Mouse (Mus musculus) gastrocnemius, postnatal 36 days (tissue): Measurements from ENCODE around the gene 1810013L24Rik. TPM values are rescaled to one million over a fixed set of nuclear protein-coding genes. Genes with fewer than 3 reads are reported as not detected.

ENCODE experiments used
- DNase-seq, 2 experiments: peaks; one replicate each; pipeline ENCODE4 v3.0.0; 2022
- intact Hi-C: fragments of 180-260 bp; cut with DNase I; formaldehyde crosslinking; loops from one replicate; pipeline ENCODE4 v1.15.1; 2025
- long read RNA-seq, 2 experiments: library from polyadenylated mRNA; stranded (forward); transcript quantifications; one replicate each; pipeline ENCODE4 v2.0.0; 2021
- total RNA-seq, 2 experiments: library from RNA; stranded (reverse); gene quantifications; 2 replicates each; pipeline ENCODE4 v1.2.3; 2021

Gene 1810013L24Rik
- total RNA-seq: 10 to 100 TPM; 79.2 to 94.8 TPM
- long read RNA-seq, experiment 1, full-length matches to known transcripts: 1 of 21 reads
- long read RNA-seq, experiment 1, partial matches to known transcripts: 3 of 21 reads
- long read RNA-seq, experiment 1, other reads (novel, unspliced or antisense): 17 of 21 reads
- long read RNA-seq, experiment 2, full-length matches to known transcripts: 4 of 24 reads
- long read RNA-seq, experiment 2, partial matches to known transcripts: 2 of 24 reads
- long read RNA-seq, experiment 2, other reads (novel, unspliced or antisense): 18 of 24 reads

- peak; percentile 95 to 96 for DNase-seq
- intact Hi-C loops: loop anchor here (2.0 kb wide), 1 partner anchor 35 kb away; no protein-coding TSS in a partner anchor
These were observed at the start of gene 1810013L24Rik for GRCm38 (mm10) chr16:8829564-8830359. 1810013L24Rik (plus strand) TSS chr16:8830100.

GRCm38 (mm10) chr16:8780187-8780586 is 49.7 kb upstream of the 1810013L24Rik start:
- DNase-seq: no peak
- intact Hi-C loops: no loop called here

- intact Hi-C loops: no loop called here
- no peak for DNase-seq
These were observed 48.7 kb upstream of the 1810013L24Rik start for GRCm38 (mm10) chr16:8781191-8781590.

GRCm38 (mm10) chr16:8781660-8782059 is 48.2 kb upstream of the 1810013L24Rik start:
- intact Hi-C loops: no loop called here

GRCm38 (mm10) chr16:8783198-8783913 is 46.5 kb upstream of the 1810013L24Rik start:
- intact Hi-C loops: no loop called here
- DNase-seq: no peak

More at GRCm38 (mm10) chr16:8781660-8782059, 48.2 kb upstream of the 1810013L24Rik start:
- no peak for DNase-seq

GRCm38 (mm10) chr16:8784753-8785152 is 45.1 kb upstream of the 1810013L24Rik start:
- peak in 1 of 2 experiments; percentile 19 for DNase-seq
- intact Hi-C loops: no loop called here

- intact Hi-C loops: no loop called here
These were observed 39.0 kb upstream of the 1810013L24Rik start for GRCm38 (mm10) chr16:8790886-8791285.

GRCm38 (mm10) chr16:8791949-8792557 is 37.8 kb upstream of the 1810013L24Rik start, which contains the start of gene Usp7:
Usp7 (minus strand) TSS chr16:8792308.
- intact Hi-C loops: no loop called here

More at GRCm38 (mm10) chr16:8790886-8791285, 39.0 kb upstream of the 1810013L24Rik start:
- no peak for DNase-seq

GRCm38 (mm10) chr16:8794952-8795351 is 34.9 kb upstream of the 1810013L24Rik start:
- DNase-seq: no peak
- intact Hi-C loops: no loop called here

More at GRCm38 (mm10) chr16:8791949-8792557, 37.8 kb upstream of the 1810013L24Rik start, which contains the start of gene Usp7:
- no peak for DNase-seq

GRCm38 (mm10) chr16:8795906-8796305 is 34.0 kb upstream of the 1810013L24Rik start:
- intact Hi-C loops: no loop called here
- DNase-seq: no peak

- no peak for DNase-seq
- intact Hi-C loops: loop anchor here (1.0 kb wide), 1 partner anchor 63 kb away; no protein-coding TSS in a partner anchor
These were observed 23.2 kb upstream of the 1810013L24Rik start for GRCm38 (mm10) chr16:8806703-8807102.

- DNase-seq: no peak
- intact Hi-C loops: no loop called here
These were observed 19.3 kb upstream of the 1810013L24Rik start for GRCm38 (mm10) chr16:8810399-8811127.

- intact Hi-C loops: no loop called here
- DNase-seq: no peak
These were observed 12.0 kb upstream of the 1810013L24Rik start for GRCm38 (mm10) chr16:8817872-8818271.

GRCm38 (mm10) chr16:8821429-8821828 is 8.5 kb upstream of the 1810013L24Rik start:
- no peak for DNase-seq
- intact Hi-C loops: no loop called here

GRCm38 (mm10) chr16:8822586-8822985 is 7.3 kb upstream of the 1810013L24Rik start:
- intact Hi-C loops: no loop called here
- no peak for DNase-seq

- DNase-seq: no peak
- intact Hi-C loops: no loop called here
These were observed 6.2 kb upstream of the 1810013L24Rik start for GRCm38 (mm10) chr16:8823661-8824060.

- intact Hi-C loops: no loop called here
- no peak for DNase-seq
These were observed 2.5 kb upstream of the 1810013L24Rik start for GRCm38 (mm10) chr16:8827366-8827765.

- peak in 1 of 2 experiments; percentile 77 for DNase-seq
- intact Hi-C loops: no loop called here
These were observed 1.0 kb upstream of the 1810013L24Rik start for GRCm38 (mm10) chr16:8828636-8829563.
